Mouse (Mus musculus) olfactory bulb, adult 2 months (tissue): Measurements from ENCODE around the gene Gabrb1.

Experiments used
- CTCF ChIP-seq: fragments of 200-500 bp; IDR thresholded peaks from 2 replicates; pipeline ENCODE4 v1.5.1; 2012; ENCODE audit warnings: low read depth, mild to moderate bottlenecking, low read length, moderate library complexity; ENCODE audit not compliant: insufficient read depth
- POLR2A ChIP-seq: fragments of 200-500 bp; IDR thresholded peaks from 2 replicates; pipeline ENCODE4 v1.6.1; 2012; ENCODE audit warnings: mild to moderate bottlenecking, low read depth, low read length, moderate library complexity; ENCODE audit not compliant: insufficient read depth

DNA sequence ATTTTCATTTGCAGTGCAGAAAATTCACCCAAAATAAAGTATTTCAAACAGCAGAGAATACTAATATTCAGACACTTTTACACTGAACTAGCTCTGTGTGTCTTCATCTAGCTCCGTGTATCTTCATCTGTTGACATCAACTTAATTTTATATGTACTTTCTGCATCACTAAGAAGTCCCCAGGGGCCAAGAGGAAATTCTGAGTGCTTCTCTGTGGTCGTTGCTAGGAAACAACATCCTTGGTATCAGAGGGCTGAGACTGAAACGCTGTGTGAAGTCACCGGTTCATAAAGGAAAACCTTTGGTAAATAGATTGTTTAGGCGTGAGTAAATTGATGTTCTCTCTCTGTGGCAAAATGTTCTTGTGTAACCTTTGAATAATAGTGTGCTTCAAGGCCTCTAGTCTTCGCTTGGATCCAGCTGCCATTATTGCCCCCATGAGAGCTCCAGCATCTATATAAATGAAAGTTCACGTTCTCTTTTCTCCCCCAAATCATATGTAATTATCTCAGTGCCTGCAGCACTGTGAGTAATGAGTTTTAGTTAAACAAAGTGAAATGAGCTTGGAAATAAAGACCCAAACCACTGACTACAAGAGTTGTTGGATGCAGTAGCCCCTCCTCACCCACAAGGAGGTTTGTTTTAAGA is 446.5 kb downstream of the Gabrb1 start:
- TF ChIP-seq CTCF = no peak
- TF ChIP-seq POLR2A = no peak
